Mouse (Mus musculus) neural tube, embryonic 12.5 days (tissue): ENCODE data around the gene Cacna1c. TPM values are rescaled to one million over a fixed set of nuclear protein-coding genes. Genes with fewer than 3 reads are reported as not detected.
A peak's percentile ranks its signal among the peaks of the same experiment; 100 is the strongest.

ENCODE experiments used
- ATAC-seq: fragments of 200-750 bp; cut with Nextera tagmentation; 2 replicates; pipeline ENCODE4 v1.8.0; 2017; ENCODE audit warnings: low read depth, mild to moderate bottlenecking, moderate TSS enrichment, moderate library complexity; ENCODE audit not compliant: low FRiP score
- H3K27ac ChIP-seq: fragments of 300-500 bp; sonication (generic); 2 replicates; pipeline ENCODE4 v1.5.1; 2016
- H3K27me3 ChIP-seq: fragments of 300-500 bp; sonication (generic); replicated peaks from 2 replicates; pipeline ENCODE4 v1.6.1; 2016; ENCODE audit warnings: mild to moderate bottlenecking
- H3K36me3 ChIP-seq: fragments of 300-500 bp; sonication (generic); 2 replicates; pipeline ENCODE4 v1.6.1; 2016; ENCODE audit warnings: mild to moderate bottlenecking
- H3K4me1 ChIP-seq: fragments of 300-500 bp; sonication (generic); 2 replicates; pipeline ENCODE4 v1.6.1; 2016
- H3K4me2 ChIP-seq: fragments of 300-500 bp; sonication (generic); replicated peaks from 2 replicates; pipeline ENCODE4 v1.6.1; 2016; ENCODE audit warnings: mild to moderate bottlenecking
- H3K4me3 ChIP-seq: fragments of 300-500 bp; sonication (generic); 2 replicates; pipeline ENCODE4 v1.5.1; 2016
- H3K9ac ChIP-seq: fragments of 300-500 bp; sonication (generic); 2 replicates; pipeline ENCODE4 v1.6.1; 2016; ENCODE audit warnings: mild to moderate bottlenecking
- H3K9me3 ChIP-seq: fragments of 300-500 bp; sonication (generic); 2 replicates; pipeline ENCODE4 v1.6.1; 2016; ENCODE audit warnings: mild to moderate bottlenecking
- WGBS: fragments of 180-500 bp; shearing (Covaris S2); methylation state at CpG from one replicate; pipeline ENCODE4 v1.1.7; 2016; 5-methylcytosine and 5-hydroxymethylcytosine counted together
- polyA plus RNA-seq: library from polyadenylated mRNA; unstranded; fragments of >200 nt; fragmentation: Nextera tagmentation; extraction: Ambion mirVana; gene quantifications from 2 replicates; pipeline ENCODE4 v1.2.1, GENCODE M21; 2016

Cacna1c gene
- polyA plus RNA-seq, 1 experiment from 2014 or later: 5.9 TPM

DNA sequence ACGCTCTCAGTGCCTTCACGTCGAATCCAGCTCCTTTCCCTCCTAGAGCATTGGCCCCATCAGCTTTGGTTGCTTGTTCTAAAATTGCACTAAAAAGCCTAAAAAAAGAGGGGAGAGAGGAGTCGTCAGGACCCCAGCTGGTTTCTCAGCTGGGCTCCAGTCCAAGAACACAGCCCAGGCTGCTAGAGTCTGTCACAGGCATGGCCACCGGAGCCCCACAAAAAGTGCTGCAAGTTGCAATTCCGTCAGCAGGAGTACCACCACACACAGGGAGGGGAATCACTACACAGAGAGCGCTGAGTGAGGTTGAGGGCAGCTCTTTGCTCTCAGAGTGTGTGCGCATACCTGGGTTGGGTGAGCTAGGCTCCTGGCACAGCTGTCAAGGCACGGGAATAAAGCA, 419.8 kb downstream of the Cacna1c start:
- ATAC-seq: no peak
- no peak overlapping the region for H3K4me2 ChIP-seq
- WGBS: 89% methylated on average over 9 of the region's 9 CpGs

DNA sequence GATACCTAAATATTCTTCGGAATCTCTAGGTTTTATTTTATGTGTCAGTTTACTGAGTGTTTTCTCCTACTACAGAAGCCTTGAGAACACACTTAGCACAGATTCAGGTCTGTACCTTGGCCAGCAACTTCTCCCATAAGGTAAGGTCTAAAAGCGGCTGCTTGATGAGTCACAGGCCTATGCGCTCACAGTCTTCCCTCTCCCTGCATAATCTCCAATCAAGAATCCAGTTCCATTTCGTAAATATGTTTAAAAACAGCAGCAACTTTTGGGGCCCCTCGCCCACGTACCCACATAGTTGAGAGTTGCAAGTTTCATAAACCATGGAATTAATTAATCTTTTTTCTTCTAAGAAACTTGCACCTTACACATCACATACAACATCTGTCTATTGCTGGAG, 423.6 kb downstream of the Cacna1c start:
- Histone ChIP-seq H3K4me1 (no peaks in the 10 kb centered on the region), H3K4me2 (no peak overlapping the region), H3K9ac (no peak overlapping the region), H3K27ac (no peak overlapping the region), H3K27me3 (no peaks in the 10 kb centered on the region), H3K36me3 (no peaks in the 10 kb centered on the region), H3K9me3 (no peaks in the 10 kb centered on the region), H3K4me3 (no peak overlapping the region)
- no peak for ATAC-seq
- 95% methylated on average over 6 of the region's 6 CpGs for WGBS

More for the DNA sequence above, 419.8 kb downstream of the Cacna1c start:
- Histone ChIP-seq H3K27me3 (no peaks in the 10 kb centered on the region), H3K9me3 (no peaks in the 10 kb centered on the region), H3K9ac (no peak overlapping the region), H3K4me3 (no peak overlapping the region), H3K27ac (no peak overlapping the region), H3K4me1 (no peaks in the 10 kb centered on the region), H3K36me3 (no peaks in the 10 kb centered on the region)

DNA sequence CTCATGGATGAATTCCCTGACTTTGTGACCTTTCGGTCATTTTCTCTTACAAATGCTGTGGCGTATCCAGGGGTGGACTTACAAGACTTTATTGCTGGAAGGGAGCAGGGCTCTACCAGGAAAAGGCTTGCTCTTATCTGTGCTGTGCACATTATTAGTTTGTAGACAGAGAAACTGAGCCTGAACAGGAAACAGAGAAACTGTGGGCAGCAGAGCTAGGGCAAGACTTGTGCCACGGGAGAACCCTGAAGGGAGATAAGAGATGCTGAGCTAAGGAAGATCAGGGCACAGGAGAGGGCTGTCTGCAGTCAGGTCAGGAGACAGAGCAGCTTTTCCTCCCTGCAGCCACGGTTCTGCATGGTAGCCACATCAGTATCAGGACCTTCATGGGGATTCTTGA, 425.1 kb downstream of the Cacna1c start:
- H3K4me1 ChIP-seq: no peaks in the 10 kb centered on the region
- no peak overlapping the region for H3K9ac ChIP-seq
- no peak overlapping the region for H3K27ac ChIP-seq
- 81% methylated on average over 4 of the region's 4 CpGs for WGBS
- no peaks in the 10 kb centered on the region for H3K9me3 ChIP-seq
- no peak for ATAC-seq
- H3K27me3 ChIP-seq: no peaks in the 10 kb centered on the region
- no peak overlapping the region for H3K4me2 ChIP-seq
- H3K36me3 ChIP-seq: no peaks in the 10 kb centered on the region
- H3K4me3 ChIP-seq: no peak overlapping the region

DNA sequence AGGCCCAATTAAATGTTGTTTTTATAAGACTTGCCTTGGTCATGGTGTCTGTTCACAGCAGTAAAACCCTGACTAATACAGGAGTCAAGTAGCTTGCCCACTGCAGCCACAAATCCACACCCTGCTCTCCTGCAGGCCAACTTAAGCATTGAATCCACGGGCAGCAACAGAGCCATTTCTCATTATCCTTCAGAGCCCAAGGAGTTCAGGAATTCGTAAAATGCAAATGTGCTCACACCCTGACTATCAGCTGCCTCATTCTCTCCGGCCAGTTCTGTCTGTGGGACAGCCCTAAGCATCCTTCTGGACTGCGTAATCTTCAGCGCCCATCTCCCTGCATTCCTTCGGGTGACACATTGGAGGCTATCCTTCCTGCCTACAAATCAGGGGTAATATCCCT, 425.8 kb downstream of the Cacna1c start:
- no peak overlapping the region for H3K4me3 ChIP-seq
- H3K36me3 ChIP-seq: no peaks in the 10 kb centered on the region
- no peak overlapping the region for H3K9ac ChIP-seq
- H3K4me1 ChIP-seq: no peaks in the 10 kb centered on the region
- H3K9me3 ChIP-seq: no peaks in the 10 kb centered on the region
- 76% methylated on average over 6 of the region's 6 CpGs for WGBS
- H3K4me2 ChIP-seq: no peak overlapping the region
- no peaks in the 10 kb centered on the region for H3K27me3 ChIP-seq
- no peak for ATAC-seq
- no peak overlapping the region for H3K27ac ChIP-seq

DNA sequence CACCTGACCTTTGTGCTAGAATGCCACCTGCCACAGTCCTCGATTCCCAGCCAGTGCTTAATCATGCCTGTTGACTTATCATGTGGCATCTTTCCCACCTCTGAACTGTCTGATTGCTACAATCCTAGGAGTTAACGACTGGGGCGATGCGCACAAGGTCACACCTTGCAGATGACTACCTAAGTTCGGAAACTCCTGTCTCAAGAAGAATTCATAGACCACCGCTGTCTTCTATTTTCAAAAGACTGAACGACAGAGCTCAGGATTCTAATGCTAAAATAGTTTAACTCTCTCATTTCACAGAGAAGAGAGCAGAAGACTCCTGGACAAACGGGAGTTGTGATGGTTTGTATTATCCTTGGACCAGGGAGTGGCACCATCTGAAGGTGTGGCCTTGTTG, 426.4 kb downstream of the Cacna1c start:
- no peak for ATAC-seq
- H3K4me1 ChIP-seq: no peaks in the 10 kb centered on the region
- H3K9ac ChIP-seq: no peak overlapping the region
- no peak overlapping the region for H3K27ac ChIP-seq
- WGBS: 90% methylated on average over 8 of the region's 8 CpGs
- H3K4me3 ChIP-seq: no peak overlapping the region
- H3K27me3 ChIP-seq: no peaks in the 10 kb centered on the region
- no peak overlapping the region for H3K4me2 ChIP-seq
- H3K36me3 ChIP-seq: no peaks in the 10 kb centered on the region
- no peaks in the 10 kb centered on the region for H3K9me3 ChIP-seq

DNA sequence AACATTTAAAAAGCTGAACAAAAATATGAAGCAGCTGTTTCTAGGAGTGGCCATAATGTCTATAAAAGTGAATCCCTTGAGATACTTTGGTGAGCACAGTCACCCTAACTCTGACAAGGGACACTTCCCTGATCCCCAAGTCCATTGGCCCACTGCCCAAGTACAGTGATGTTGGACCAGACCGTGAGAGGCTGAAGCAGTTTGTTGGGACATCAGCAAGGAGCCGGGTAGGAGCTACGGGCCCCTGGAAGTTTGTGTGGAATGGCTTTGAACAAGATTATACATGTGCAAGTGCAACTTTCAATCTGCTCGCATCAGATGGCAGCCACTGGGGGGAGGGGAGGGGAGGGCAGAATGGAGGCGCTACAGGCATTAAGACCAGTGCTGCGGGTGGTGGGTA, 428.5 kb downstream of the Cacna1c start:
- H3K4me1 ChIP-seq: no peaks in the 10 kb centered on the region
- no peak overlapping the region for H3K4me3 ChIP-seq
- no peaks in the 10 kb centered on the region for H3K36me3 ChIP-seq
- H3K27me3 ChIP-seq: no peaks in the 10 kb centered on the region
- 75% methylated on average over 6 of the region's 6 CpGs for WGBS
- H3K4me2 ChIP-seq: no peak overlapping the region
- no peak overlapping the region for H3K9ac ChIP-seq
- no peak for ATAC-seq
- no peak overlapping the region for H3K27ac ChIP-seq
- H3K9me3 ChIP-seq: no peaks in the 10 kb centered on the region

DNA sequence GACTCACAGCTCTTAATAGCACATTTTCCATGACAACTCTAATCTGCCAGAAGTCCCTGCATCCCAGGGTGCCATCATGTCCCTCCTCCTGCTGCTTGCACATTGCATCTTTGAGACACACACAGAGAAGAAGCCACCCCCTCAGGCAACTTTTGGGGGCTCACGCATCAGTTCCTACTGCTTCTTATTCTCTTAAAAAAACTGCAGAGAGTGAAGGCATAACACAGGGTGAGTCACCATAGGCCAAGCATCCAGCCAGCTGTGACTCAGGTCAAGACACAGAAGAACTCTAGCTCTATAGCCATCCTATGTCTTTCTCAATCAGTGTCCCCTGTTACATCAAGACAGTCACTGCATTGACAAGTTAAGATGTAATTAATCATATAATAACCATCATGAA, 431.0 kb downstream of the Cacna1c start:
- Histone ChIP-seq H3K4me3 (no peak overlapping the region), H3K36me3 (no peaks in the 10 kb centered on the region), H3K27ac (no peak overlapping the region), H3K9ac (no peak overlapping the region), H3K4me1 (no peaks in the 10 kb centered on the region), H3K9me3 (no peaks in the 10 kb centered on the region), H3K27me3 (no peaks in the 10 kb centered on the region), H3K4me2 (no peak overlapping the region)
- 86% methylated on average over 1 of the region's 1 CpGs for whole genome bisulfite sequencing
- no peak for ATAC-seq

DNA sequence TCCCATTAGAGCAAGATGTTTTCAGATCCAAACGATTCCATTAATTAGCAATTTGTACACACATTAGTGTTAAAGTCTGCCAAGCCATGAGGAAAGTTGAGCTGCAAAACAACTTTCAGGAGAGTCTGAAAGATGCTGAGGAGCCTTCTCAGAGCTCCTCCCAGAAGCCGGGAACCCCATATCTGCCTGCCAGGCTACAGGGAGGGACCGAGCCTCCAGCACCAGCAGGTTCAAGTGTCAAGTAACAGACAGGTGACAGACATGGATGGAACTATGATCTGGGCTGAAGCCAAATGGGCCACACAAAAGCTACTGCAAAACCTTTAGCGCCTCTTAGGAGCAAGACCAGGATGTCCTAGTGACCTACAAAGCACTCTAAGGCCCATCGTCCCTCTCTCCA, 437.2 kb downstream of the Cacna1c start:
- Histone ChIP-seq H3K27ac (no peak overlapping the region), H3K4me1 (peaks cover 7% of the 10 kb centered on the region; the same call in 1 of the 2 replicates), H3K4me2 (no peak overlapping the region), H3K9me3 (no peaks in the 10 kb centered on the region), H3K4me3 (no peak overlapping the region), H3K36me3 (no peaks in the 10 kb centered on the region), H3K27me3 (no peaks in the 10 kb centered on the region), H3K9ac (no peak overlapping the region)
- ATAC-seq: no peak
- WGBS: 87% methylated on average over 5 of the region's 5 CpGs

DNA sequence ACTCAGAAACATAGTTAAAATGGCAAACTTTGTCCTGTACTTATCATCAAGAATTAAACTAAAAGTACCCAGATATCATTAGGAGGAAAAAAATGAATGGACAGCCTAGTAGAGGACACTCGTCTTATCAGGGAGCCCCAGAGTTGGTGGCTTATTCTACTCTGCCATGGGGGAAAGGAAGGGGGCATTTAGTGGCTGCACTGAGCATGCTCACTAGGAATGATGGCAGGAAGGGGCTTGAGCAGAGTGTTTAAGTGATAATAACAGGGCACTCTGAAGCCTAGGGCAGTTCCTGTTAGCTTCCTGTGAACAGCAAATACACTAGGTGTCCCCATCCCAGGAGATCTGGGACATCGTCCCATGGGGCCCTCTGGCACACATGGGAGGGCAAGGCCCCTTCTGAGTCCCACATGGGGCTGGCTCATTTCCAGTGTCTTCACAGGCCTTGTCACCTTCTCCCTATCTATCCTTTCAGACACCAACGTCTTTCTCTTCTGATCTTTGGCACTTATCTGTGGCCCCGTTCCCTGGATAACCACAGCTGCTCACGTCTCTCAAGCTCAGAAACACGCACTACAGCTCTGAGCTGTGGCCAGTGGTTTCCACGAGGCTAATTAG, 437.8 kb downstream of the Cacna1c start:
- H3K27ac ChIP-seq: no peak overlapping the region
- ATAC-seq: no peak
- no peaks in the 10 kb centered on the region for H3K36me3 ChIP-seq
- no peak overlapping the region for H3K9ac ChIP-seq
- H3K27me3 ChIP-seq: no peaks in the 10 kb centered on the region
- 75% methylated on average over 7 of the region's 7 CpGs for WGBS
- H3K9me3 ChIP-seq: no peaks in the 10 kb centered on the region
- peaks cover 7% of the 10 kb centered on the region; the same call in 1 of the 2 replicates for H3K4me1 ChIP-seq
- no peak overlapping the region for H3K4me2 ChIP-seq
- H3K4me3 ChIP-seq: no peak overlapping the region

DNA sequence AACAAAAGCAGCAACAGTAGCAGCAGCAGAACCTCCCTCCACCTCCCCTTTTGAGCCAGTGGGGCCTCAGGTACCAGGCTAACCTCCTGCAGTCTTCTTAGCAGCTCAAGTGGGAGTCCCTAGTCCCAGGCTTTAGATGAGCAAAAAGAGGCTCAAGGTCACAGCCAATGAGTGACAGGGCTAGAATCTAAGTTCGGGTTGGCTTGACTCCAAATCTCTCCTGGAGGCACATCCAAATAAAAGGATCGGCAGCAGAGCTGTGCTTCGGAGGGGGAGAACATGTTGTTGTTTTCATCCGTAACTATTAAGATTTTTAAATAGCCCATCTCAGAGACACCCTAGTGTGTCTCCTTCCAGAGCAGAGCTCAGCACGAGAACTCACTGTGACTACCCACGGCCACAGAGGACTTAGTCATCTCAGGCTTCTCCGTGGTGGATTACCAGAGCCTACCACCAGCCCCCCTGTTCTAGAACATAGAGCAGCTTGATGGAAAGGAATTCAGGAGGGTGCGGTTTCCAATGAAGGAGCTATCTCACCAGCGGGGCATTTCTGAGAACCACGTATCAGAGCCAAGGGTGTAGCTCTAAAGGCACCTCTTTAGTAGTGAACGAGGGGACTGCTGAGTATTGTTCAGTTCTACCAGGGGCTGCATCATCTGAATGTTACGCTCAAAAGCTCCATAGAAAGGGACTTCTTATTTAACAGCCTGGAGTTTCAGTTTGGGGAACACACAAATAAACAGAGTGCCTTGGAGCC, 438.5 kb downstream of the Cacna1c start:
- no peak for ATAC-seq
- Histone ChIP-seq H3K27ac (no peak overlapping the region), H3K4me3 (no peak overlapping the region), H3K27me3 (no peaks in the 10 kb centered on the region), H3K36me3 (no peaks in the 10 kb centered on the region), H3K4me2 (no peak overlapping the region), H3K9me3 (no peaks in the 10 kb centered on the region), H3K4me1 (peaks cover 7% of the 10 kb centered on the region; the same call in 1 of the 2 replicates), H3K9ac (no peak overlapping the region)
- WGBS: 82% methylated on average over 12 of the region's 12 CpGs

DNA sequence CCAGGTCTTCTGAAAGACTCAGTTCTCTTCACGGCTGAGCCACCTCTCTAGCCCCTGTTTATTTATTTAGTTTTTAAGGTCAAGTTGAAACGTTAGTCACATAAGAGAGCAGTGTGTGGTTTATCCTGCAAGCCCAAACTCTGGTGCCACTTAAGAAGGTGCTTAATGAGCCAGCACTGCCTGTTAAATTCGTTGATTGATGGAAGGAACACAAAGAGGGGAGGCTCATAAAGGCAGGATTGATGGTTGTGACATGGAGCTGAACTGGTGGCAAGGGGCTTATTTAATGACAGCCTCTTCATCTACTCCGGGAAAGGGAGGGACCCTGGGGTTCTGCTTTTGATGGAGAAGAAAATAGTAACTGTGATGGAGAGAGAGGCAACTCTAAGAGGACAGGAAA, 439.7 kb downstream of the Cacna1c start:
- ATAC-seq: 0 out of 2 replicates have a peak, but pooled peaks have one; percentile 37
- Histone ChIP-seq H3K27ac (no peak overlapping the region), H3K4me3 (no peak overlapping the region), H3K9me3 (no peaks in the 10 kb centered on the region), H3K36me3 (no peaks in the 10 kb centered on the region), H3K4me1 (peaks cover 7% of the 10 kb centered on the region; the same call in 1 of the 2 replicates), H3K27me3 (no peaks in the 10 kb centered on the region), H3K4me2 (no peak overlapping the region), H3K9ac (no peak overlapping the region)
- WGBS: 7% methylated on average over 4 of the region's 4 CpGs

DNA sequence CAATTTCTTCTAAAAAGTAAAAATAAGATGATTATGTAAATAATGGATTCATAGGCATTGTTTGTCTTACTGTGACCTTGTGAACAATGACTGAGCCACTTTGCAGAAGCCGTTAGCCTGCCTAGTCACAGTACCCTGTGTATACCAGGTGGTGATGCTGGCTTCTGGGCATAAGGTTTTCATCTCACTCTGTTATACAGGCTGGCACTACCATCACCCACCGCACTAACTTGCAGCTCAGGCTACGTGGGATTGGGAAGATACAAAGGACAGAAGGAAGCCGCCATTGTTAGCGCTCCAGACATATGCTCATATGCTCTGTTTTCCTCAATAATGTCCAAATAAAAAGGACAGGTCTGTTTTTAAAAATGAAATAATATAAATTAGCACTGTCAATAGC, 440.4 kb downstream of the Cacna1c start:
- WGBS: 90% methylated on average over 5 of the region's 5 CpGs
- no peaks in the 10 kb centered on the region for H3K9me3 ChIP-seq
- H3K4me3 ChIP-seq: no peak overlapping the region
- no peak for ATAC-seq
- no peak overlapping the region for H3K4me2 ChIP-seq
- H3K27me3 ChIP-seq: no peaks in the 10 kb centered on the region
- no peak overlapping the region for H3K9ac ChIP-seq
- no peaks in the 10 kb centered on the region for H3K36me3 ChIP-seq
- peaks cover 7% of the 10 kb centered on the region; the same call in 1 of the 2 replicates for H3K4me1 ChIP-seq
- H3K27ac ChIP-seq: no peak overlapping the region

DNA sequence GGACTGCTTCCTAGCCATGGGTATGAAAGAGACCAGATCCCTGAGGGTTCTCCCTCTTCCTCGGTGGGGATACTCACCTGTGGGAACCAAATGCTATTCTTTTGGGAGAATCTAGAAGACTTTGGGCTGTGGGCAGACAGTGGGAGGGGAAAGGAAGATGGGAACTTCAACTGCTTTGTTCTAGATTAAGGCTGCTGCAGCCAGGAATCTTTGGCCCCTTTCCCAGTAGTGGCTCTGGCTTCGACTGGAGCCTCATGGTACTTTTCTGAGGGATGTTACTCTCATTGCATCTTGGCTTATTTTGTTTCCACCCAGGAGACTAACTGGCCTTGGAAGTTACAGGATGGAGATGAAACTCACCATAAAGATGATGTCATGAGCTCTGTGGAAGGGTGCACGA, 441.8 kb downstream of the Cacna1c start:
- H3K4me1 ChIP-seq: peaks cover 7% of the 10 kb centered on the region; the same call in 1 of the 2 replicates
- no peaks in the 10 kb centered on the region for H3K36me3 ChIP-seq
- ATAC-seq: no peak
- H3K4me2 ChIP-seq: no peak overlapping the region
- no peak overlapping the region for H3K9ac ChIP-seq
- WGBS: 90% methylated on average over 3 of the region's 3 CpGs
- H3K27ac ChIP-seq: no peak overlapping the region
- no peaks in the 10 kb centered on the region for H3K27me3 ChIP-seq
- no peak overlapping the region for H3K4me3 ChIP-seq
- H3K9me3 ChIP-seq: no peaks in the 10 kb centered on the region
